Mouse (Mus musculus) stomach, postnatal 0 days (tissue): ENCODE results near the gene Guca2a.

Experiments used
- CTCF ChIP-seq: IDR thresholded peaks from 2 replicates; pipeline ENCODE4 v1.5.1; 2016; ENCODE audit warnings: antibody characterized with exemption, low read depth, mild to moderate bottlenecking, moderate library complexity
- EP300 ChIP-seq: optimal IDR thresholded peaks from 2 replicates; pipeline ENCODE3; 2016; ENCODE audit warnings: antibody characterized with exemption

DNA sequence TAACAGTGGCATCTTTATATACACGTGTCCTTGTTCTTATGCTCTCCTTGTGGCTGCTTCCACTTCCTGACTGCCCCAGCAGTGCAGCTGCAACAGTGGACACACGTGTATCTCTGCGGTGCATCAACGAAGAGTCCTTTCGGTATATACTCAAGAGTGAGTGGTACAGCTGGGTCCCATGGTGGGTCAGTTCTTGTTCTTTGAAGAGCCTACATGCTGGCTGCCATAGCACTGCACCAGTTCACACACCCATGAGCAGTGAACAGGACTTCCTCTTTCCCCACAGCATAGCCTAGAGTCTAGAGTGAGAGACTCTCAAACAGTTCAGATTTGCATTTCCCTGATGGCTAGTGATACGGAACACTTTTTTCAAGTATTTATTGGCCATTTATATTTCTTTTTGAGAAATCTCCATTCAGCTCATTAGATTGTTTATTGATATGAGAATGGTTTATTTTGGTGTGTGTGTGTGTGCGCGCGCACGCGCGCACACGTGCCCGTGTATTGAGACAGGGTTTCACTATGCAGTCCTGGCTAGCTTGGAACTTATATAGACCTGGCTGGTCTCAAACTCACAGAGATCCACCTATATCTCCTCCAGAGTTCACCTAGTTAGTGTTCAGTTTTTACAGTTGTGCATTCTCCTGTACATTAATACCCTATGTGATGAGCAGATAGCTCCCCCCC is 26.0 kb downstream of the Guca2a start:
- no peak for TF ChIP-seq CTCF
- no peak for TF ChIP-seq EP300
